Mouse (Mus musculus) leukemia stem cell, adult 10-12 weeks (primary cell): ENCODE results near the gene Zbtb8a. TPM values are rescaled to one million over a fixed set of nuclear protein-coding genes. Genes with fewer than 3 reads are reported as not detected.

Source experiments
- polyA plus RNA-seq: library from polyadenylated mRNA; stranded (reverse); fragments of >175 nt; gene quantifications from 2 replicates; pipeline ENCODE4 v1.2.3, GENCODE M21; 2012; ENCODE audit warnings: low replicate concordance

Zbtb8a gene
- polyA plus RNA-seq: 1.1 and 2.3 TPM in 2 replicates

DNA sequence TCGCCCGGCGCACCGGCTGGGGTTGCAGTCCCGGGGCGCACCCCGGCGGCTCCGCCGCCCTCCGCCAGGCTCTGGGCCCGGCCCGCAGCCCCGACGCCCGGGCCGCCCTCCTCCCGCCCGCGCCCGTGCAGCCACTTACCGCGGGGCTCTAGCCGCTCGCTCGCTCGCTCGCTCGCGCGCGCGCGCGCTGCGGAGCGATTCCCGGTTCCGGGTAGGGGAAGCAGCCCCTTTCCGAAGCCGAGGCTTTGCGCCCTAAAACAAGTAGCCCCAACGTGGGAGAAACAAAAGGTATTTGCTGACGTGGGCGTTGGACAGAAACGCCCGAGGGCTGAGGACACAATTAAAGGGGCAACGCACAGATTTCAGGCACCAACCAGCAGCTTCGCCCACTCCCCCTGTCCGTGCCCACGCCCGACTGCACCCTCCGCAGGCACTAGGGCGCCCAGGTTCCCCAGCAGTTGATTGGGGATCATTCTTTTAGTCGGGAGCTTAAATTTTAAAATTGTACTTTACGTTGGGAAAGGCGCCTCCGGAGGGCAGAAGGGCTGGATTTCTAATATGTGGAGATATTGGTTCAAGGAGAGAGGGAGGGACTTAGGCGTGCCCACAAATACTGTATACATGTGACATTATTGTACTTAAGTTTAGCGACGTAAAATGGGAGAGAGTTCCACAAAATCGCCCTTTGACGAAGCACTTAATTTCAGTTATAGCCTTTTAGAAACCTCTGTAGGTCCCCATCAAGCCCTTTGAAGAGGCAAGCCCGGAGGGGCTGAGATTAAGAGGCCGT is at the start of gene Zbtb8a:
TSS of gene Zbtb8a (minus strand) at position 516 of the 790 bp plus-strand sequence.

DNA sequence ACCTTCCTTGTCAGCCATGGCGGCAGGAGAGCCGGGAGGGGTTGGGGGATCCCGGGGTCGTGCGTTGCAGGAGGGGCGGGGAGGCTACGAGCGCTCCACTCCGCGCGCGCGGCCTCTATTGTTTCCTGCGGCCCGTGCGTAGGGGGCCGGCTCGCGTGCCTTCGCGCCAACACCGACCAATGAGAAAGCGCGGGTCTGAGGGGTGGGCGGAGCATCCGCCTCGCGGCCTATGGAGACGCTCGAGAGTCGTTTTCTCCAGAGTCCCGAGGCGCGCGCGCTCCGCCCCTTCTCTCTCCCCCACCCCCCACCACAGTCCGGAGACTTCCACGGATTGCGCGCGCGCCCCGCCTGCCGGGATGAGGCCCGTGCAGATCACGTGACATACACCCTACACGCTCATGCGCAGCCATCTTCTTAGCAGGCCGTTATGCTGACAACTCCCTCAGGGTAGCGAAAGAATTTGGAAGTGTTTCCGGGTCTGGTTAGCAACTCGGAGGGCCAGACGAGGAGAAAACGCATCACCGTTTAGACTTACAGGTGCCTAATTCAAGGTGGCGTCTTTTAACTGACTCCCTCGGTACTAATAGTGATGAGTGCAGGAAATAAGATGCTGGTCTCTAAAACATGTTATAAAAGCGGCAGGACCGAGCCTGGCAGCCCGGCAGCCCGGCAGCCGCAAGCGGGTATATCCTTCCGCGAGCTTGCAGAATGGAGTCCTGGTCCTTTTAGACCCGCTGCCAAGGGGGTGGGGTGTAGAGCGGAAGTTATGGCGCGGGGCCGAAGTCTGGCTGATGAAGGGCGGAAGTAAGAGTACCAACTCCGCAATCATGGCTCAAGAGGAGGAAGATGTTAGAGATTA is 42.5 kb downstream of the Zbtb8a start, which contains the start of the genes Rbbp4 and Zbtb8os:
TSS of gene Rbbp4 (minus strand) at position 155 of the 859 bp plus-strand sequence.
TSS of gene Zbtb8os (plus strand) at position 480 of the 859 bp plus-strand sequence.

Other genes with a start within 250 kb of the Zbtb8a start
- gene Fndc5, start 241.1 kb downstream of the Zbtb8a start, polyA plus RNA-seq: 0.10 and 0.16 TPM in 2 replicates
- gene S100pbp, start 188.4 kb downstream of the Zbtb8a start, polyA plus RNA-seq: 2.2 and 3.1 TPM in 2 replicates
- 14.7 and 19.7 TPM in 2 replicates for gene Yars, start 188.4 kb downstream of the Zbtb8a start, polyA plus RNA-seq
- 12.3 and 25.0 TPM in 2 replicates for gene C77080, start 116.7 kb downstream of the Zbtb8a start, polyA plus RNA-seq
- not detected in 2 replicates for gene Sync, start 90.5 kb downstream of the Zbtb8a start, polyA plus RNA-seq
- 17.5 and 21.9 TPM in 2 replicates for gene Rbbp4, start 42.7 kb downstream of the Zbtb8a start, polyA plus RNA-seq
- gene Zbtb8os, start 42.4 kb downstream of the Zbtb8a start, polyA plus RNA-seq: 1.3 and 1.9 TPM in 2 replicates
- not detected in 2 replicates for gene Zbtb8b, start 62.7 kb upstream of the Zbtb8a start, polyA plus RNA-seq
- gene Bsdc1, start 83.5 kb upstream of the Zbtb8a start, polyA plus RNA-seq: 37.4 and 50.9 TPM in 2 replicates
- not detected in 2 replicates for gene Tssk3, start 112.9 kb upstream of the Zbtb8a start, polyA plus RNA-seq
- 4.0 and 17.3 TPM in 2 replicates for gene Fam229a, start 113.1 kb upstream of the Zbtb8a start, polyA plus RNA-seq
- gene Marcksl1, start 135.5 kb upstream of the Zbtb8a start, polyA plus RNA-seq: 28.8 and 91.9 TPM in 2 replicates
- 26.0 and 75.3 TPM in 2 replicates for gene Hdac1, start 164.6 kb upstream of the Zbtb8a start, polyA plus RNA-seq
- 13.3 and 17.6 TPM in 2 replicates for gene Lck, start 195.5 kb upstream of the Zbtb8a start, polyA plus RNA-seq
- 1.8 and 2.0 TPM in 2 replicates for gene Fam167b, start 200.4 kb upstream of the Zbtb8a start, polyA plus RNA-seq
- gene Eif3i, start 222.5 kb upstream of the Zbtb8a start, polyA plus RNA-seq: 55.8 and 125 TPM in 2 replicates
- 229 and 293 TPM in 2 replicates for gene Tmem234, start 222.6 kb upstream of the Zbtb8a start, polyA plus RNA-seq
- gene Dcdc2b, start 236.1 kb upstream of the Zbtb8a start, polyA plus RNA-seq: 0.60 TPM in 1 of 2 replicates, not detected in the other
- 4.0 and 5.9 TPM in 2 replicates for gene Iqcc, start 241.0 kb upstream of the Zbtb8a start, polyA plus RNA-seq
- 9.9 and 21.2 TPM in 2 replicates for gene Ccdc28b, start 245.8 kb upstream of the Zbtb8a start, polyA plus RNA-seq